Mouse (Mus musculus) lung, postnatal 25 days (tissue): Measurements from ENCODE around the gene Klhdc7b.

Experiments
- DNase-seq: peaks from one replicate; pipeline ENCODE4 v3.0.0; 2022; ENCODE audit warnings: low spot score

The Klhdc7b gene

GRCm38 (mm10) chr15:89384617-89385016, at the start of gene Klhdc7b:
Gene Klhdc7b (plus strand): TSS chr15:89384917.
- DNase-seq = no peak

- no peak for DNase-seq
These were observed 48.3 kb upstream of the Klhdc7b start for GRCm38 (mm10) chr15:89336422-89336821.

- no peak for DNase-seq
These were observed 45.0 kb upstream of the Klhdc7b start for GRCm38 (mm10) chr15:89339696-89340095.

- no peak for DNase-seq
These were observed 44.6 kb upstream of the Klhdc7b start for GRCm38 (mm10) chr15:89340136-89340535.

GRCm38 (mm10) chr15:89341678-89342077, 43.0 kb upstream of the Klhdc7b start:
- DNase-seq = no peak

GRCm38 (mm10) chr15:89343325-89343724, 41.4 kb upstream of the Klhdc7b start:
- no peak for DNase-seq

GRCm38 (mm10) chr15:89350447-89350846, 34.3 kb upstream of the Klhdc7b start:
- DNase-seq = peak; percentile 32

- no peak for DNase-seq
These were observed 33.4 kb upstream of the Klhdc7b start for GRCm38 (mm10) chr15:89351302-89351701.

GRCm38 (mm10) chr15:89352054-89352453, 32.7 kb upstream of the Klhdc7b start:
- DNase-seq = no peak

- DNase-seq = no peak
These were observed 31.9 kb upstream of the Klhdc7b start for GRCm38 (mm10) chr15:89352795-89353194.

GRCm38 (mm10) chr15:89353837-89354236, 30.9 kb upstream of the Klhdc7b start:
- no peak for DNase-seq

- DNase-seq = no peak
These were observed 30.3 kb upstream of the Klhdc7b start for GRCm38 (mm10) chr15:89354455-89354854.

GRCm38 (mm10) chr15:89355241-89356187, 29.2 kb upstream of the Klhdc7b start, which contains the start of the genes Lmf2 and Ncaph2:
Gene Lmf2 (minus strand): TSS chr15:89355659.
Gene Ncaph2 (plus strand): TSS chr15:89355719.
- DNase-seq = peak; percentile 95

GRCm38 (mm10) chr15:89356372-89356771, 28.3 kb upstream of the Klhdc7b start:
- DNase-seq = peak; percentile 61

- no peak for DNase-seq
These were observed 25.9 kb upstream of the Klhdc7b start for GRCm38 (mm10) chr15:89358784-89359183.

GRCm38 (mm10) chr15:89363051-89363450, 21.7 kb upstream of the Klhdc7b start:
- peak; percentile 81 for DNase-seq

GRCm38 (mm10) chr15:89365141-89365551, 19.6 kb upstream of the Klhdc7b start:
- no peak for DNase-seq

- no peak for DNase-seq
These were observed 12.6 kb upstream of the Klhdc7b start for GRCm38 (mm10) chr15:89372068-89372467.

- DNase-seq = no peak
These were observed 12.2 kb upstream of the Klhdc7b start for GRCm38 (mm10) chr15:89372536-89372935.

GRCm38 (mm10) chr15:89373027-89373761, 11.5 kb upstream of the Klhdc7b start:
- DNase-seq = peak; percentile 88

- DNase-seq = peak; percentile 92
These were observed 10.9 kb upstream of the Klhdc7b start, which contains the start of gene Sco2 for GRCm38 (mm10) chr15:89373762-89374248. Gene Sco2 (minus strand): TSS chr15:89373846.

- no peak for DNase-seq
These were observed 10.4 kb upstream of the Klhdc7b start for GRCm38 (mm10) chr15:89374340-89374739.
